Mouse (Mus musculus): ENCODE measurements around the gene A230050P20Rik. TPM values are rescaled to one million over a fixed set of nuclear protein-coding genes. Genes with fewer than 3 reads are reported as not detected.
"Not testable (repeated sequence)": the region's sequence is repeated elsewhere in the genome, so short reads cannot be mapped to it uniquely, and the experiment has no call there.

A230050P20Rik gene
- polyA plus RNA-seq (2021), result 0.09 TPM

DNA sequence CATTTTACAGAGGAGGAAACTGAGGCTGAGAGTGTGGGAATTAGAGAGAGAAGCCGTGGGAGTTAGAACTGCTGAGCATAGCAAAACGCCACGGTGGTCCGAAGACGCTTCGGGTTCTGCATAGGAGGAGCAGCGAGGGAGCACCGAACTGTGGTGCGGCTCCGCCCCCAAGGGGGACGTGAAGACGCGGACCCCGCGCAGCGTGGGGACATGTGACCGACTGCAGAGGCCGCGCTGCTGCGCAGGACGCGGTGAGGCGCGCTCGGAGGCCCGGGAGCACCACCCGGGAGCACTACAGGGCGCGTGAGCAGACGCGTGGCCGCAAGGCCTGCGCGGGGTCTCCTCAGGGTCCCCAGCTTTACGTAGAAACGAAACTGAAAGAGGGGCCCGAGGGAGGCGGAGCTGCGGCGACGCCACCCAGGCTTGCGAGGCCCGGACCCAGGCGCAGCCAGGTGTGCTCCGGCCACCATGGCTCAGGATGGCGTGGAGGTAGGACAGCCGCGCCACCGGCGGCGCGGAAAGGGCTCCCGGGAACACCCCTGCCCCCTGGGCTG lies at the start of gene A230050P20Rik:
TSS of gene A230050P20Rik (plus strand) at position 195 of the 554 bp plus-strand sequence.
- ATAC-seq (no peak), DNase-seq (ENCODE audit: low read depth, low spot score) (no peak)
- CTCF ChIA-PET, result no interaction called here
- in situ Hi-C loops (cut with MboI; ENCODE audit: low pct_unique_long_range_greater_than_20kb), result no loop called here
- POLR2A ChIA-PET, result no interaction called here
- H3K27me3 ChIP-seq, result peaks cover 7% of the 10 kb centered on the region
- no peak for TF ChIP-seq CTCF (IDR thresholded peaks at IDR 0.05)

DNA sequence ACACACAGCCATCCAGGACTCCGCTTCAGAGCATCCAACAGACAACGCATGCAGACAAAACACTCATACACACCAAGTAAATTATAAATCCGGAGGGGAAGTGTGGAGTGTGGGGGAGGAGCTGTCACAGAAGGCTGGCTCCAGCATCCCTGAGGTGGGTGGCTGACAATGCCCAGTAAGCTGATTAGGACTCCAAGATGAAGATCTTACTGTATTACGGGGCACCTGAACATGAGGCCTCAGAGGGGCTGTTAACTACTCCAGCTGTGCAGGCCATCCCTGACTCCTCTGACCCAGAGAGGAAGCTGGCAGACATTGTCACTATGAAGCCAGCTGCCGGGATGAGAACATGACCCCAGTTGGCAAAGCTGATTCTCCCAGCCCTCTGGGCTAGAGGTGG lies 48.4 kb upstream of the A230050P20Rik start:
- ChIA-PET CTCF (no interaction called here), POLR2A (no interaction called here)
- ATAC-seq (no peak), DNase-seq (ENCODE audit: low read depth, low spot score) (no peak)
- TF ChIP-seq CTCF (IDR thresholded peaks at IDR 0.05), result no peak
- in situ Hi-C loops (cut with MboI; ENCODE audit: low pct_unique_long_range_greater_than_20kb), result no loop called here
- H3K27me3 ChIP-seq, result peaks cover under 1% of the 10 kb centered on the region

DNA sequence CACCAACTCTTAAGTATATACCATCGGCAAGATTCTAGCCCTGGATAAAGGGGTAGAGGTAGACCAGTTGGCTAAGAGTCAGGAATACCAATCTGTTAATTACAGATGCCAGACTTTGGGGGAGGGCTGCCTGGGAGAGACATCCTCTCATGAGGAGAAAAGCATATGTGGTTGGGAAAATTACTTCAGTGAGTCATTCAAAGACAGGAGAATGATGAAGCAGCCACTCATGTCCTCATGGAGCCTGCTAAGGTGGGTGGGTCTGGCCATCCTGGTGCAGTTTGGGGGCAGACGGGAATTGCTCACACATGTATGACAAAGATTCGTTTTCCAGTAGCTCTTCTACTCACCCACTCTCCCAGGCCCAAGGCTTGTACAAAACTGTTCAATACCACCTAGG lies 45.6 kb upstream of the A230050P20Rik start:
- DNase-seq (ENCODE audit: low read depth, low spot score) (no peak), ATAC-seq (no peak)
- in situ Hi-C loops (cut with MboI; ENCODE audit: low pct_unique_long_range_greater_than_20kb), result no loop called here
- no peaks in the 10 kb centered on the region for H3K27me3 ChIP-seq
- CTCF ChIA-PET, result no interaction called here
- no peak for TF ChIP-seq CTCF (IDR thresholded peaks at IDR 0.05)
- POLR2A ChIA-PET, result no interaction called here

DNA sequence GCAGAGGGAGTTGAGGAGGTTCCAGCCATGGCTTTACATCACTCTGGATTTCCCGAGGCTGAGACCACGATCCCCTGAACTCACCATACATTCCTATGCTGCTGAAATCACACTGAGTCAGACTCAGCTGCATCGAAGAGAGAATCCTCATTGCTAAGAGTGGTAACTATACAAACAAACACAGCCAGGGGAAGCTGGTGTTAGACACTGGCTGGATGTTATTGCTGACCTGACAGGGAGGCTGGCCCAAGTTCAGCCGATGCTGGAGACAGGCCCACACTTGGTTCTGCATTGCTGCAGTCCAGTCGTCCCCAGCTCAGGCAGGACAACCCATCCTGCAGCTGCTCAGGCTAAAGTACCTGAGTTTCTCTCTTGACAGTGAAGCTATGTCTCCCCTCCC lies 42.7 kb upstream of the A230050P20Rik start:
- TF ChIP-seq CTCF (IDR thresholded peaks at IDR 0.05), result no peak
- DNase-seq (ENCODE audit: low read depth, low spot score) (no peak), ATAC-seq (peak; percentile 66)
- no peaks in the 10 kb centered on the region for H3K27me3 ChIP-seq
- ChIA-PET CTCF (no interaction called here), POLR2A (no interaction called here)
- in situ Hi-C loops (cut with MboI; ENCODE audit: low pct_unique_long_range_greater_than_20kb), result loop anchor here (25.0 kb wide), 1 partner anchor 363 kb away; the partner anchor contains the start of gene Zfp26

DNA sequence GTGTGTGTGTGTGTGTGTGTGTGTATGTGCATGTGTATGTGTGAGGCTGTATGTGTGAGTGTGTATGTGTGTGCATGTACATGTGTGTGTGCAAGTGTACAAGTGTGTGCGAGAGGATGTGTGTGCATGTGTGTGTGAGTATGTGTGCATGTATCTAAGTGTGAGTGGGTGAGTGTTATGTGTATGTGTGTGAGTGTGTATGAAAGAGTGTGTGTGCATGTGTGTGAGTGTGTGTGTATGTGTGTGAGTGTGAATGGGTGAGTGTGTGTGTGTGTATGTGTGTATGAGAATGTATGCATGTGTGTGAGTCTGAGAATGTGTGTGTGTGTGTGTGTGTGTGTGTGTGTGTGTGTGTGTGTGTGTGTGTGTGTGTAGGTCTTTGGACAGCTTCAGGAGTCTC lies 40.3 kb upstream of the A230050P20Rik start:
- ChIA-PET CTCF (no interaction called here), POLR2A (no interaction called here)
- peaks cover 5% of the 10 kb centered on the region for H3K27me3 ChIP-seq
- in situ Hi-C loops (cut with MboI; ENCODE audit: low pct_unique_long_range_greater_than_20kb), result loop anchor here (25.0 kb wide), 1 partner anchor 366 kb away; the partner anchor contains the start of gene Zfp26
- DNase-seq (ENCODE audit: low read depth, low spot score), result no peak
- no peak for ATAC-seq
- TF ChIP-seq CTCF (IDR thresholded peaks at IDR 0.05), result no peak

DNA sequence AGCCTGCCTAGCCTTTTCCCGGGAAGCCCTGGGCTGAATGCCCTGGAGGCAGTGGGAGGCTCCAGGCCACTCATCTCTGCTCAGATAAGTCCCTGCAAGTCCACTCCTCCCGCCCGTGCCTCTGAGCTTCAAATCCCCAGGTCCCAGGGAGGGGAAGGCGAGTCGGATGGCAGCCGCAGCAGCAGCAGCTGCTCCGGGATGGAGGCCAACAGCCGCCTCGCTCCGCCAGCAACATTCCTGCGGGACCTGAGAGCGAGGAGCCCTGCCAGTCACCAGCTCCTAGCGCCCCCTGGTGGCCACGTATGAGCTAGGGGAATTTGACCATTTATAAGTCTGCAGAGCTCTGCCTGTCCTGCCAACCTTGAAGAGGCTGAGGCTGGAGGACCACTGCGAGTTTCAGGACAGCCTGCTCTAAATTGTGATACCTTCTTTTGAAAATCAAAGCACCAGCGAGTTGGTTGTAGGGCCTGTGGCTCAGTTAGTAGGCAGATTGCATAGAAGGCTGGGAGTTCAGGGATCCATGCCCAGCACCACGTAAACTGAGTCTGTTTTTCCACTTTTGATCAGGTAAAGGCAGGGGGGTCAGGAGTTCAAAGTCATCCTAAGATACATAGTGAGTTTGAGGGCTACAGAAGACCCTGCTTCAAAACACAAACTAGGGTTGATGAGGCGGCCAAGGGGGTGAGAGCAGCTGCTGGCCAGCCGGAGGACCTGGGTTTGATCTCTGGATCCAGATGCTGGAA lies 37.4 kb upstream of the A230050P20Rik start:
- POLR2A ChIA-PET, result no interaction called here
- H3K27me3 ChIP-seq, result peaks cover 5% of the 10 kb centered on the region
- peak; percentile 92 for ATAC-seq

DNA sequence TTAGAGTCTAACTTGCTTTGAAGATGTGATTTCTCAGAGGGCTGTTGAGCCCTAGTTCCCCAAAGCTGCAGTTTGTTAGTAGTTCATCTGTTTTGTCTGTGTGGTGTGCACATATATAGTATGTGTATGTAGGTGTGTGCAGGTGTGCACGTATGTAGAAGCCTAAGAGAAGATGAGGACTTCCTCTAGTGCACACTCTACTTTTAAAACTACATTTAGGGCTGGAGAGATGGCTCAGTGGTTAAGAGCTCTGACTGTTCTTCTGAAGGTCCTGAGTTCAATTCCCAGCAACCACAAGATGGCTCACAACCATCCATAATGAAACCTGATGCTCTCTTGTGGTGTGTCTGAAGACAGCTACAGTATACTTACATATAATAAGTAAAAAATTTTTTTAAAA lies 33.6 kb upstream of the A230050P20Rik start:
- DNase-seq (ENCODE audit: low read depth, low spot score) (no peak), ATAC-seq (no peak)
- ChIA-PET POLR2A (no interaction called here), CTCF (interaction anchor here (2.1 kb wide), 1 partner anchor 94 kb away, joined by 5 read pairs; no protein-coding TSS in a partner anchor)
- peaks cover 5% of the 10 kb centered on the region for H3K27me3 ChIP-seq
- no peak for TF ChIP-seq CTCF (IDR thresholded peaks at IDR 0.05)
- in situ Hi-C loops (cut with MboI; ENCODE audit: low pct_unique_long_range_greater_than_20kb), result loop anchor here (5.0 to 25.0 kb wide), 3 partner anchors 93 to 373 kb away; partner anchors contain the start of gene Zfp26

More for the DNA sequence above, 37.4 kb upstream of the A230050P20Rik start:
- CTCF ChIA-PET, result interaction anchor here (1.4 to 2.5 kb wide), 8 partner anchors 9 to 96 kb away, joined by 3 to 16 read pairs (median 4); no protein-coding TSS in a partner anchor
- in situ Hi-C loops (cut with MboI; ENCODE audit: low pct_unique_long_range_greater_than_20kb), result loop anchor here (5.0 to 25.0 kb wide), 3 partner anchors 89 to 369 kb away; partner anchors contain the start of gene Zfp26
- peak; percentile 98 for TF ChIP-seq CTCF (IDR thresholded peaks at IDR 0.05)
- DNase-seq (ENCODE audit: low read depth, low spot score), result peak; percentile 81

DNA sequence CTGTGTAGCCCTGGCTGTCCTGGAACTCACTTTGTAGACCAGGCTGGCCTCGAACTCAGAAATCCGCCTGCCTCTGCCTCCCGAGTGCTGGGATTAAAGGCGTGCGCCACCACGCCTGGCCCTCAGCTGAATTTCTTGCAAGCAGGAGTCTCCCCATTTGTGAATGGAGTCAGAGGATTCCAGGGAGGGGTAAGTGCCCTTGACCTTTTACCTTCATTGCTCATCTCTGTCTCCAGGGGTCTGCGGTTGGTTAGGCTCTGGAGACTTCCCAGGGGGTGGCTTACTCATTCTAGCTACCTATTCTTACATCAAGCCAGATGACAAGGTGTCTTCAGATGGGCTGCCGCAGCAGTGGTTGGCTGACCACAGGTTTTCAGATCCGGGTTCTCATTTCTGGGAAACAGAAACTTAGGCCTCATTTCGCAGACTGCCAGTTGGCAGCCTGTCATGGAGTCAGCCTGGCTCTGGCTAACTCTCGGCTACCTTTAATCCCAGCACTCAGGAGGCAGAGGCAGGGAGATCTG lies 32.9 kb upstream of the A230050P20Rik start:
- in situ Hi-C loops (cut with MboI; ENCODE audit: low pct_unique_long_range_greater_than_20kb), result loop anchor here (10.0 to 25.0 kb wide), 2 partner anchors 171 to 373 kb away; partner anchors contain the start of gene Zfp26
- DNase-seq (ENCODE audit: low read depth, low spot score); ATAC-seq; POLR2A ChIA-PET; H3K27me3 ChIP-seq; CTCF ChIA-PET: not testable (repeated sequence)

DNA sequence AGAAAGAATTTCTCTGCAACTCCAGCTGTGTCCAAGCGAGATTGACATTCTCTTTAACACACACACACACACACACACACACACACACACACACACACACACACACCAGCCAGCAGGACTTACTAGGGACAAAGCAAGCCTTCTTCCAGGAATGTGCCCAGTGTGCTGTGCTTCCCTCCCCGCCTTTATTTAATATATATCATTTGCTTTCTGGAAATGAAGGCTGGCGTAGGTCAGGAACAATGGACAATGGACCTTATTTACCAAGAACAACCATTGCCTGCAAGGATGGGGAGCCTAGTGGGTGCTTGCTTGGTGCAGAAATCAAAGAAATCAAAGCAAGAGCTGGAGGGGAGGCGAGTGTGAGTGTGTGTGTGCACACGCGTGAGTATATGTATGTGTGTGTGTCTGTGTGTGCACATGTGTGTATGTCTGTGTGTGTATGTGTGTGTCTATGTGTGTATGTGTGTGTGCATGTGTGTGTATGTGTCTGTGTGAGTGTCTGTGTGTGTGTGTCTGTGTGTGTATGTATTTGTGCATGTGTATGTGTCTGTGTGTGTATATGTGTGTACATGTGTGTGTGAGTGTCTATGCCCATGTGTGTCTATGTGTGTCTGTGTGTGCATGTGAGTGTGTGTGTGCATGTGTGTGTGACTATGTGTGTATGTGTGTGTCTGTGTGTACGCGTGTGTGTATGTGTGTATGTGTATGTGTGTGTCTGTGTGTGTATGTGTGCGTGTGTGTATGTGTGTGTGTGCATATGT lies 31.1 kb upstream of the A230050P20Rik start:
- ChIA-PET POLR2A (no interaction called here), CTCF (no interaction called here)
- no peaks in the 10 kb centered on the region for H3K27me3 ChIP-seq
- ATAC-seq (no peak), DNase-seq (ENCODE audit: low read depth, low spot score) (no peak)
- in situ Hi-C loops (cut with MboI; ENCODE audit: low pct_unique_long_range_greater_than_20kb), result loop anchor here (10.0 to 25.0 kb wide), 2 partner anchors 173 to 375 kb away; partner anchors contain the start of gene Zfp26
- no peak for TF ChIP-seq CTCF (IDR thresholded peaks at IDR 0.05)

DNA sequence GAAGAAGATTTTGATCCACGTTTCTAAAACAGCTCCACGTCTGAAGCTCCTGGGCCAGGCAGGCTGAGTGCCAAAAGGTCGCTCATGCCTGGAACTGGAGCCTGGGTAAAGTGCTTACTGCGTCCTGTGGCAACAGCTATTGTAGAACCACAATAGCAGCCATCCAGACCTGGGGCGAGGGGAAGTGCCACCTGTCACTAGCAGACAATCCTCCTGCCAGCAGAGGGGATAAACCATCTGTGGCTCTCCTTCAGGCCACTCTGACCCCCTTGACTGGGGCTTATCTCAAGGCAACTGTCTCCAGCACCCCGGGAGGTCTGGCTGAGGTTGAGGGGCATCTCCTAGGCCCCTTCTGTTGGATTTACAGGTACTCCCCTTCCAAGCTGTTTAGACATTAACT lies 29.5 kb upstream of the A230050P20Rik start:
- ATAC-seq, result no peak
- ChIA-PET POLR2A (interaction anchor here (0.6 kb wide), 1 partner anchor 88 kb away, joined by 3 read pairs; no protein-coding TSS in a partner anchor), CTCF (no interaction called here)
- in situ Hi-C loops (cut with MboI; ENCODE audit: low pct_unique_long_range_greater_than_20kb), result loop anchor here (10.0 to 25.0 kb wide), 2 partner anchors 174 to 377 kb away; partner anchors contain the start of gene Zfp26
- DNase-seq (ENCODE audit: low read depth, low spot score), result no peak
- TF ChIP-seq CTCF (IDR thresholded peaks at IDR 0.05), result no peak
- no peaks in the 10 kb centered on the region for H3K27me3 ChIP-seq
